ENCODE assay signal across 8 mouse cellular contexts in genomic region chr8:110721606-110722413, GRCm38 (mm10). TPM values are rescaled to one million over a fixed set of nuclear protein-coding genes. Genes with fewer than 3 reads are reported as not detected.
DNase-seq lines count a peak whose midpoint lies in the region; ATAC-seq and TF ChIP-seq lines count a peak whose summit lies in the region.

No protein-coding gene starts in this region.

- TF ChIP-seq CTCF in gastrocnemius, adult 2 months (IDR thresholded peaks at IDR 0.05): no peak
- TF ChIP-seq CTCF in G1E (IDR thresholded peaks at IDR 0.05; ENCODE audit: low read depth, low read length): no peak

- peak overlapping the region; percentile 90 for H3K27ac ChIP-seq in gastrocnemius, adult 2 months
- peak overlapping the region; percentile 95 for H3K27ac ChIP-seq in embryonic facial prominence, embryonic 14.5 days (replicated peaks; ENCODE audit: low read depth, low read length)
- peak overlapping the region; percentile 98 for H3K27ac ChIP-seq in hindbrain, embryonic 16.5 days (ENCODE audit: low read depth, low read length)
- H3K27ac ChIP-seq in lung, embryonic 16.5 days (ENCODE audit: low read length): peak overlapping the region; percentile 98
- peak overlapping the region; percentile 91 for H3K27ac ChIP-seq in stomach, embryonic 16.5 days (ENCODE audit: low read length)

- WGBS in embryonic facial prominence, embryonic 14.5 days: under 1% methylated on average over 23 of the region's 59 CpGs
- 1% methylated on average over 55 of the region's 59 CpGs for WGBS in hindbrain, embryonic 16.5 days
- WGBS in lung, embryonic 16.5 days: 0% methylated on average over 50 of the region's 59 CpGs
- under 1% methylated on average over 47 of the region's 59 CpGs for WGBS in stomach, embryonic 16.5 days

- intact Hi-C loops in gastrocnemius, adult 2 months (cut with DNase I): loop anchor here (5.0 kb wide), 1 partner anchor 60 kb away; no protein-coding TSS in a partner anchor
- intact Hi-C loops in gastrocnemius, postnatal 36 days (cut with DNase I): no loop called here

- no peak for ATAC-seq in G1E (ENCODE audit: extremely low read depth, insufficient number of reproducible peaks, low FRiP score, poor library complexity, severe bottlenecking)
- peak; percentile 56 for ATAC-seq in embryonic facial prominence, embryonic 14.5 days (ENCODE audit: low read depth)
- ATAC-seq in hindbrain, embryonic 16.5 days: peak; percentile 18
- ATAC-seq in lung, embryonic 16.5 days (ENCODE audit: low read depth): peak; percentile 45
- ATAC-seq in stomach, embryonic 16.5 days (ENCODE audit: insufficient read depth, low FRiP score): peak; percentile 54

- DNase-seq in gastrocnemius, adult 2 months: no peak
- no peak for DNase-seq in gastrocnemius, adult 18-20 months (ENCODE audit: low spot score)
- DNase-seq in G1E (ENCODE audit: low spot score): peak; percentile 49
- no peak for DNase-seq in embryonic facial prominence, embryonic 14.5 days (ENCODE audit: low spot score)
- no peak for DNase-seq in gastrocnemius, postnatal 36 days

- peak overlapping the region; percentile 83 for H3K4me3 ChIP-seq in gastrocnemius, adult 2 months
- H3K4me3 ChIP-seq in G1E (ENCODE audit: low read depth, low read length): peak overlapping the region; percentile 66
- H3K4me3 ChIP-seq in embryonic facial prominence, embryonic 14.5 days (ENCODE audit: low read depth, low read length): peak overlapping the region; percentile 72
- peak overlapping the region; percentile 87 for H3K4me3 ChIP-seq in hindbrain, embryonic 16.5 days (ENCODE audit: low read length)
- peak overlapping the region; percentile 85 for H3K4me3 ChIP-seq in lung, embryonic 16.5 days (ENCODE audit: low read length)
- H3K4me3 ChIP-seq in stomach, embryonic 16.5 days (replicated peaks; ENCODE audit: low read length): peak overlapping the region; percentile 77

- H3K27me3 ChIP-seq in G1E (ENCODE audit: insufficient read depth, low read length): peaks cover 47% of the 10 kb centered on the region
- no peaks in the 10 kb centered on the region for H3K27me3 ChIP-seq in embryonic facial prominence, embryonic 14.5 days (replicated peaks; ENCODE audit: control insufficient read depth, insufficient read depth, low read length)
- no peaks in the 10 kb centered on the region for H3K27me3 ChIP-seq in hindbrain, embryonic 16.5 days (replicated peaks; ENCODE audit: control insufficient read depth, insufficient read depth, low read length)
- H3K27me3 ChIP-seq in lung, embryonic 16.5 days (ENCODE audit: control insufficient read depth, insufficient read depth, low read depth, low read length): no peaks in the 10 kb centered on the region
- H3K27me3 ChIP-seq in stomach, embryonic 16.5 days (ENCODE audit: control insufficient read depth, insufficient read depth, low read length): no peaks in the 10 kb centered on the region

- H3K9ac ChIP-seq in embryonic facial prominence, embryonic 14.5 days (ENCODE audit: low read depth, low read length): peak overlapping the region; percentile 89
- peak overlapping the region; percentile 99 for H3K9ac ChIP-seq in hindbrain, embryonic 16.5 days (ENCODE audit: low read depth, low read length)
- H3K9ac ChIP-seq in lung, embryonic 16.5 days (ENCODE audit: low read length): peak overlapping the region; percentile 97
- peak overlapping the region; percentile 92 for H3K9ac ChIP-seq in stomach, embryonic 16.5 days (ENCODE audit: low read length)

- no peaks in the 10 kb centered on the region for H3K9me3 ChIP-seq in G1E (replicated peaks)
- no peaks in the 10 kb centered on the region for H3K9me3 ChIP-seq in embryonic facial prominence, embryonic 14.5 days (ENCODE audit: control insufficient read depth, low read length)
- no peaks in the 10 kb centered on the region for H3K9me3 ChIP-seq in hindbrain, embryonic 16.5 days (ENCODE audit: control insufficient read depth, low read length)
- no peaks in the 10 kb centered on the region for H3K9me3 ChIP-seq in lung, embryonic 16.5 days (ENCODE audit: control insufficient read depth, low read length)
- no peaks in the 10 kb centered on the region for H3K9me3 ChIP-seq in stomach, embryonic 16.5 days (replicated peaks; ENCODE audit: control insufficient read depth, low read length)

- H3K4me2 ChIP-seq in embryonic facial prominence, embryonic 14.5 days (ENCODE audit: low read depth, low read length): peak overlapping the region; percentile 90
- H3K4me2 ChIP-seq in hindbrain, embryonic 16.5 days (ENCODE audit: low read length): peak overlapping the region; percentile 96
- H3K4me2 ChIP-seq in lung, embryonic 16.5 days (ENCODE audit: low read depth, low read length): peak overlapping the region; percentile 90
- H3K4me2 ChIP-seq in stomach, embryonic 16.5 days (ENCODE audit: low read depth, low read length): peak overlapping the region; percentile 53

- peaks cover 41% of the 10 kb centered on the region for H3K36me3 ChIP-seq in G1E (replicated peaks)
- peaks cover 9% of the 10 kb centered on the region for H3K36me3 ChIP-seq in embryonic facial prominence, embryonic 14.5 days (ENCODE audit: control insufficient read depth, insufficient read depth, low read length)
- peaks cover 4% of the 10 kb centered on the region; the same call in 1 of the 2 replicates for H3K36me3 ChIP-seq in hindbrain, embryonic 16.5 days (ENCODE audit: control insufficient read depth, insufficient read depth, low read length)
- no peaks in the 10 kb centered on the region for H3K36me3 ChIP-seq in lung, embryonic 16.5 days (ENCODE audit: control insufficient read depth, insufficient read depth, low read length)
- no peaks in the 10 kb centered on the region for H3K36me3 ChIP-seq in stomach, embryonic 16.5 days (ENCODE audit: control insufficient read depth, insufficient read depth, low read length)

- H3K4me1 ChIP-seq in G1E (ENCODE audit: insufficient read depth, low read depth, low read length): peaks cover 15% of the 10 kb centered on the region
- peaks cover 52% of the 10 kb centered on the region for H3K4me1 ChIP-seq in embryonic facial prominence, embryonic 14.5 days (ENCODE audit: control insufficient read depth, insufficient read depth, low read length)
- peaks cover 78% of the 10 kb centered on the region for H3K4me1 ChIP-seq in hindbrain, embryonic 16.5 days (ENCODE audit: control insufficient read depth, insufficient read depth, low read depth, low read length)
- H3K4me1 ChIP-seq in lung, embryonic 16.5 days (replicated peaks; ENCODE audit: control insufficient read depth, insufficient read depth, low read length): peaks cover 83% of the 10 kb centered on the region
- H3K4me1 ChIP-seq in stomach, embryonic 16.5 days (ENCODE audit: control insufficient read depth, insufficient read depth, low read length): peaks cover 75% of the 10 kb centered on the region

RNA-seq across cellular contexts. Expression of gene Mtss1l, which starts 0.5 kb away (rescaled TPM):
- total RNA-seq in gastrocnemius, adult 2 months (2021): 100 to 1,000 TPM in 1 of 2 experiments, 10 to 100 TPM in 1; 85.5 to 125 TPM
- total RNA-seq in gastrocnemius, adult 18-20 months (2021): 100 to 1,000 TPM; 104 to 126 TPM
- not detected in 2 replicates for total RNA-seq in G1E (2014; fragmentation: Nextera tagmentation)
- total RNA-seq in G1E (2017): 0.17 and 0.33 TPM in 2 replicates
- polyA plus RNA-seq in G1E (2012): 0.15 and 0.37 TPM in 2 replicates
- polyA plus RNA-seq in embryonic facial prominence, embryonic 14.5 days (2014; fragmentation: Nextera tagmentation; extraction: Ambion mirVana): 13.5 and 13.8 TPM in 2 replicates
- polyA plus RNA-seq in hindbrain, embryonic 16.5 days (2015; fragmentation: Nextera tagmentation; extraction: Ambion mirVana): 26.4 and 28.8 TPM in 2 replicates
- polyA plus RNA-seq in lung, embryonic 16.5 days (2015; fragmentation: Nextera tagmentation; extraction: Ambion mirVana): 13.2 and 15.5 TPM in 2 replicates
- 7.0 and 8.2 TPM in 2 replicates for polyA plus RNA-seq in stomach, embryonic 16.5 days (2015; fragmentation: Nextera tagmentation; extraction: Ambion mirVana)
- 100 to 1,000 TPM in 1 of 2 experiments, 10 to 100 TPM in 1; 78.8 to 106 TPM for total RNA-seq in gastrocnemius, postnatal 36 days (2021)
